Mouse (Mus musculus): ENCODE results near the gene Tjp2. TPM values are rescaled to one million over a fixed set of nuclear protein-coding genes. Genes with fewer than 3 reads are reported as not detected.

Gene Tjp2
- total and polyA plus RNA-seq, 2 experiments from 2014 or later: 12.5 to 15.7 TPM

DNA sequence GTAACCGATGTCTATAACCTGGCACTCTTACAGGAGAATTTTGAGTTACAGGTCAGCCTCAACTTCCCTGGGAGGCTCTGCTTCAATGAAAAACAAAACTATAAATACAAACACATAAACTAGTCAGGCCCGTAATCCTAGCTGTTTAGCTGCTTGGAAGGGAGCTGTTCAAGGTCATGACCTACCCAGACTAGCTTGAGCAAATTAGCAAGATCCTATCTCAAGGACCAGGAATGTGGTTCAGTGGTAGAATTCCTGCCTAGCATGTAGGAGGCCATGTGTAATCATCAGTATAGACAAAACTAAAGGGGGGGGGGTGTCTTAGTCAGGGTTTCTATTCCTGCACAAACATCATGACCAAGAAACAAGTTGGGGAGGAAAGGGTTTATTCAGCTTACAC lies 46.7 kb downstream of the Tjp2 start:
- WGBS: 63% methylated on average over 2 of the region's 2 CpGs
- H3K4me2 ChIP-seq (ENCODE audit: low read depth, low read length): no peak overlapping the region

DNA sequence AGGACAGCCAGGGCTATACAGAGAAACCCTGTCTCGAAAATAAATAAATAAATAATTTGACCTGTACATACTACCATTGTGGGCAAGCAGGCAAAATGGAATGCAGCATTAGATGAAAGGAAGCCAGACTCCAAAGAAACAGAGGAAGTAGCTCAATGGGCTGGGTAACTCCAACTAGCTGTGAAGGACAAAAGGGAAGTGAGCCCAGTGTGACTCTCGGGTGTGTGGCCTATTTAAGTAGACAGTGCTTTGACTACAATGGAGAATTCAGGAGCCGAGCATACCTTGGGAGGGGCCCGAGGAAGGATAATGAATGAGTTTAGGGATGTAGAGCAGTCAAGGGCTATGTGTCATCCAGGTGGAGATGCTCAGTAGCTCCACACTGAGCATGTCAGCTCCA lies 48.1 kb downstream of the Tjp2 start:
- H3K4me1 ChIP-seq (ENCODE audit: control insufficient read depth, insufficient read depth): peaks cover 24% of the 10 kb centered on the region
- no peak overlapping the region for H3K4me3 ChIP-seq (ENCODE audit: low read depth, low read length)
- DNase-seq (ENCODE audit: low spot score) (no peak), ATAC-seq (ENCODE audit: insufficient read depth, low read depth) (no peak)
- H3K9ac ChIP-seq (replicated peaks; ENCODE audit: low read depth, low read length): no peak overlapping the region
- H3K27me3 ChIP-seq (ENCODE audit: control insufficient read depth, insufficient read depth, low read length): no peaks in the 10 kb centered on the region
- no peak overlapping the region for H3K27ac ChIP-seq (ENCODE audit: low read depth)
- WGBS: 75% methylated on average over 4 of the region's 4 CpGs
- no peaks in the 10 kb centered on the region for H3K9me3 ChIP-seq (replicated peaks; ENCODE audit: control insufficient read depth, low read length)
- H3K36me3 ChIP-seq (replicated peaks; ENCODE audit: control insufficient read depth, insufficient read depth, low read length): no peaks in the 10 kb centered on the region
- H3K4me2 ChIP-seq (ENCODE audit: low read depth, low read length): no peak overlapping the region
- TF ChIP-seq CTCF (IDR thresholded peaks at IDR 0.05; ENCODE audit: low read depth) (no peak), EP300 (IDR thresholded peaks at IDR 0.05; ENCODE audit: low read depth) (no peak)

More for the DNA sequence above, 46.7 kb downstream of the Tjp2 start:
- no peak for TF ChIP-seq CTCF (IDR thresholded peaks at IDR 0.05; ENCODE audit: low read depth)
- TF ChIP-seq EP300 (IDR thresholded peaks at IDR 0.05; ENCODE audit: low read depth): no peak
- Histone ChIP-seq H3K9me3 (replicated peaks; ENCODE audit: control insufficient read depth, low read length) (no peaks in the 10 kb centered on the region), H3K27me3 (ENCODE audit: control insufficient read depth, insufficient read depth, low read length) (no peaks in the 10 kb centered on the region), H3K36me3 (replicated peaks; ENCODE audit: control insufficient read depth, insufficient read depth, low read length) (no peaks in the 10 kb centered on the region), H3K9ac (replicated peaks; ENCODE audit: low read depth, low read length) (no peak overlapping the region), H3K4me3 (ENCODE audit: low read depth, low read length) (no peak overlapping the region), H3K27ac (ENCODE audit: low read depth) (no peak overlapping the region), H3K4me1 (ENCODE audit: control insufficient read depth, insufficient read depth) (0 out of 2 replicates have a peak, but pooled peaks cover 15% of the 10 kb centered on the region)
- DNase-seq (ENCODE audit: low spot score) (no peak), ATAC-seq (ENCODE audit: insufficient read depth, low read depth) (no peak)

DNA sequence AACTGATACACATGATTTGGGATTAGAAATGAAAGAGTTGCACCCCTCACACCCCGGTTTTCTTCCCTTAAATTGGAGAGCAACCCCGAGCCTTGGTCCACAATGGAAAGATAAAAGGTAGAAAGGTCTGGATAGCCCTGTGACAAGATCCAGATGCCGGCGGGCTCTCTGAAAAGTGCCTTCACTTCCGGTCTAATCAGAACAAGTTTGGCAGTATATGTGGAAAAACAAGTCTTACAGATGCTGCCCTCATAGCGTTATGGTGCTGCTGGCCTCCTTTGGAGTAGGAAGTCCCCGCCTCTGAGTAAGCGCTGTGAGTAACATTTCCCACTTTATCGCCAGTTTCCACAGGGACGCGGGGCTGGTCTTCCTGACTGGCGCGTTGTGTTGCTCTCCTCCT lies 49.9 kb downstream of the Tjp2 start:
- H3K9me3 ChIP-seq (replicated peaks; ENCODE audit: control insufficient read depth, low read length): no peaks in the 10 kb centered on the region
- TF ChIP-seq CTCF (IDR thresholded peaks at IDR 0.05; ENCODE audit: low read depth) (no peak), EP300 (IDR thresholded peaks at IDR 0.05; ENCODE audit: low read depth) (no peak)
- no peak overlapping the region; the same call in 1 of the 2 replicates for H3K9ac ChIP-seq (replicated peaks; ENCODE audit: low read depth, low read length)
- peak overlapping the region; percentile 85 for H3K4me2 ChIP-seq (ENCODE audit: low read depth, low read length)
- peak overlapping the region; percentile 64 for H3K4me3 ChIP-seq (ENCODE audit: low read depth, low read length)
- H3K27me3 ChIP-seq (ENCODE audit: control insufficient read depth, insufficient read depth, low read length): no peaks in the 10 kb centered on the region
- peaks cover 38% of the 10 kb centered on the region for H3K4me1 ChIP-seq (ENCODE audit: control insufficient read depth, insufficient read depth)
- DNase-seq (ENCODE audit: low spot score): peak; percentile 55
- no peak for ATAC-seq (ENCODE audit: insufficient read depth, low read depth)
- no peaks in the 10 kb centered on the region for H3K36me3 ChIP-seq (replicated peaks; ENCODE audit: control insufficient read depth, insufficient read depth, low read length)
- H3K27ac ChIP-seq (ENCODE audit: low read depth): peak overlapping the region; percentile 89
- 1% methylated on average over 13 of the region's 13 CpGs for WGBS

DNA sequence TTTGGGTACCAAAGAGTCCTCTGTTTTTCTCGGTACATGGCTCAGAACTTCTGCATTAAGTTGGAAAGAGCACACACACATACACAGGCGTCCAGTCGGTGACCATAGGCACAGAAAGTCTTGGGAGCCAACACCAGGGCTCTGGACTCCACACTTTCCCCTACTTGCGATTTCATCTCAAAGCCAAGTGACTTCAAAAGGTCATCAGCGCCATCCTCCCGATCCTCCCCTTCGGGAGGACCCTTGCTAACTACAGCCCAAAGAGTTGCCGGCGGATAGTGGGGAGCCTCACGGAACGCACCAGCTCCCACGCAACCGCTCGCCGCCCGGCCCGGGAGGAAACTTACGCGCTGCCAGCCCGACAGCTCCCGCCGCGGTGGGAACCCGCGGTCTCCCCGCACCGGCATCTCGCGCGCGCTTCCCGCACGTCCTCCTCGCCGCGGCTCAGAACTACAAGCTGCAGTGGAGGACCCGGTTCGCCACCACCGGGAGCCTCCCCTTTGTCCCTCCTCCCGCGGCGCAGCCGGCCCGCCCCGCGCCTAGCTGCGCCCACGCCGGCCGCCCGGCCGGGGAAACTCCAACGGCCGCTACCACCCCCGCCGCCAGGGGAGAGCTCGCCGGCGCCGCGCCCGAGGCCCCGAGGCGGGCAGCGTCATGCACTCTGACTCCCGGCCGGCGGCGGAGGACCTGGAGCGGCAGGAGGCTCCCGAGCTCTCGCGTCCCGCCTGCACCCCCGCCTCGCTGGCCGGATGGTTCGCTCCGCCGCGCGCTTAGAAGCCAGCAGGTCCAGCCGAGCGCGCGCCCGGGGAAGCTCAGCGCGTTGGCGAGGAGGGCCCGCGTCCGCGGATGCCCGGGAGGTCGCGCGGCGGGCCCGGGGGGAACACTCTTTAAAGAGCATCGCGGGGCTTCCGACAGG lies 51.0 kb downstream of the Tjp2 start:
- H3K36me3 ChIP-seq (replicated peaks; ENCODE audit: control insufficient read depth, insufficient read depth, low read length): no peaks in the 10 kb centered on the region
- no peaks in the 10 kb centered on the region for H3K9me3 ChIP-seq (replicated peaks; ENCODE audit: control insufficient read depth, low read length)
- WGBS: under 1% methylated on average over 92 of the region's 103 CpGs
- peak; percentile 92 for ATAC-seq (ENCODE audit: insufficient read depth, low read depth)
- TF ChIP-seq CTCF (IDR thresholded peaks at IDR 0.05; ENCODE audit: low read depth) (0 out of 2 replicates have a peak, but pooled peaks have one; percentile 15), EP300 (IDR thresholded peaks at IDR 0.05; ENCODE audit: low read depth) (no peak)
- no peaks in the 10 kb centered on the region for H3K27me3 ChIP-seq (ENCODE audit: control insufficient read depth, insufficient read depth, low read length)
- peak overlapping the region; percentile 89 for H3K27ac ChIP-seq (ENCODE audit: low read depth)
- peak overlapping the region; percentile 85 for H3K4me2 ChIP-seq (ENCODE audit: low read depth, low read length)
- H3K4me3 ChIP-seq (ENCODE audit: low read depth, low read length): peak overlapping the region; percentile 64
- peak; percentile 93 for DNase-seq (ENCODE audit: low spot score)
- peak overlapping the region; percentile 81 for H3K9ac ChIP-seq (replicated peaks; ENCODE audit: low read depth, low read length)
- peaks cover 48% of the 10 kb centered on the region for H3K4me1 ChIP-seq (ENCODE audit: control insufficient read depth, insufficient read depth)

DNA sequence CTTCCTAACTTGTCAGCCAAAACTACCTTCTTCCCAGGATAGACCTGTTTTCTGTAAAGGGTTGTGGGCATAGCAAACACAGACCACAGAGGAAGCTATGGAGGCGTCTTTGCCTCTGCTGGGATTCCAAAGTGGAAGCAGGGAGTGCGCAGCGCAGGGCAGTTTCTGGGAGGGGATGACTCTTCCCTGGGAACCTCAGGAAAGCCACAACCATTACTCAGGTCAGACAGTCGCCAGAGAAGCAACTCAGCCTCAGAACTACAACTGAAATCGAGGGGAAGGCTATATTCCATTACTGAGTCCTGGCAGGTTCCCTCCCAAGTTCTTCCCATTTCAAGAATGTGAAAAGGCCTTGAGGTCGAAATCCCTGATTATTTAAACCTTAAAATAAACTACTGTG lies 51.8 kb downstream of the Tjp2 start:
- peak overlapping the region; percentile 89 for H3K27ac ChIP-seq (ENCODE audit: low read depth)
- ATAC-seq (ENCODE audit: insufficient read depth, low read depth): no peak
- no peaks in the 10 kb centered on the region for H3K9me3 ChIP-seq (replicated peaks; ENCODE audit: control insufficient read depth, low read length)
- H3K9ac ChIP-seq (replicated peaks; ENCODE audit: low read depth, low read length): peak overlapping the region; percentile 81
- TF ChIP-seq EP300 (IDR thresholded peaks at IDR 0.05; ENCODE audit: low read depth): no peak
- TF ChIP-seq CTCF (IDR thresholded peaks at IDR 0.05; ENCODE audit: low read depth): no peak
- no peaks in the 10 kb centered on the region for H3K36me3 ChIP-seq (replicated peaks; ENCODE audit: control insufficient read depth, insufficient read depth, low read length)
- DNase-seq (ENCODE audit: low spot score): no peak
- 21% methylated on average over 6 of the region's 6 CpGs for WGBS
- peak overlapping the region; percentile 64 for H3K4me3 ChIP-seq (ENCODE audit: low read depth, low read length)
- no peaks in the 10 kb centered on the region for H3K27me3 ChIP-seq (ENCODE audit: control insufficient read depth, insufficient read depth, low read length)
- peaks cover 56% of the 10 kb centered on the region for H3K4me1 ChIP-seq (ENCODE audit: control insufficient read depth, insufficient read depth)
- H3K4me2 ChIP-seq (ENCODE audit: low read depth, low read length): peak overlapping the region; percentile 85

Data from heart, postnatal 0 days (tissue).